Mouse (Mus musculus) frontal cortex, adult 2 months (tissue): Measurements from ENCODE around the gene Zkscan5. TPM values are rescaled to one million over a fixed set of nuclear protein-coding genes. Genes with fewer than 3 reads are reported as not detected.
A peak's percentile ranks its signal among the peaks of the same experiment; 100 is the strongest.
"Not testable (repeated sequence)": the region's sequence is repeated elsewhere in the genome, so short reads cannot be mapped to it uniquely, and the experiment has no call there.

Experiments
- DNase-seq, 2 experiments: peaks; one replicate each; pipeline ENCODE4 v3.0.0; 2022; ENCODE audit warnings: low spot score in 1 of 2; ENCODE audit errors: extremely low spot score in 1 of 2
- polyA plus RNA-seq: library from polyadenylated mRNA; depleted of rRNA; stranded (reverse); fragments of >200 nt; gene quantifications from 2 replicates; pipeline ENCODE4 v1.2.3, GENCODE M21; 2012; rRNA removed

Gene Zkscan5
- 9.5 and 9.7 TPM in 2 replicates for polyA plus RNA-seq

DNA sequence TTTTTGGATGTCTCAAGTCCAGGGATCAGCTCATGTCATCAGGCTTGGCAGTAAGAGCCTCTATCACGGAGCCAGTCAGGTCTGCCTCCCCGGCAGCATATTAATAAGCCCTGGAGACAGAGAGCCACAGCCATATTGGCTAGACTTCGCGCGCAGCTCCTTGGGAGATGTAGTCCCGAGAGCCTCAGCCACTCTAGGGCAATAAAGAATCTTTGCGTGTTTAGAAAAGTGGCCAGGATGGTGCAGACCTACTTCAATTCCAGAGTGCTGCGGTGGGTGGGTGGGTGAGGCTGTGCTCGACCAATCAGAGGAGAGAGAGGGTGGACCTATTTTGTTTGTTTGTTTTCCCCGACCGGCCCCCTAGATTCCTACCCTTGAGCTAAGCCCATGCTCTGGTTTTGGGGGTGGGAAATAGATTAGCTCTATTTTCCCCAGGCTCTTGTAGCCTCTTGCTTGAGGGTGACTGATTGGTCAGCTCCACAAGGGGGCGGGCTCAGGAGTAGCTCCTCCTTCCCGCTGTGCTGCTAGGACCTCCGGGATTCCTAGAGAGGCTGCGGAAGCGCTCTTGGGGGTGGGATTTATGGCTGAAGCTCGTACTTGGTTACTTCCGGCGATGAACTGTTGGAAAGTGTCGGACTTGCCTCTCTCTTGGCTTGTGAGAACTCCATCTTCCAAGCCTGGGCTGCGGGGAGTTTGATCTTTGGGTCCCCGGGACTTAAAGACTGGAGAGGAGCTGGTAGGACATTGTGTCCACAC is at the start of gene Zkscan5:
Gene Zkscan5, plus strand, starts transcription at position 627 of the 756 bp plus-strand sequence.
- peak; percentile 98 to 99 for DNase-seq

DNA sequence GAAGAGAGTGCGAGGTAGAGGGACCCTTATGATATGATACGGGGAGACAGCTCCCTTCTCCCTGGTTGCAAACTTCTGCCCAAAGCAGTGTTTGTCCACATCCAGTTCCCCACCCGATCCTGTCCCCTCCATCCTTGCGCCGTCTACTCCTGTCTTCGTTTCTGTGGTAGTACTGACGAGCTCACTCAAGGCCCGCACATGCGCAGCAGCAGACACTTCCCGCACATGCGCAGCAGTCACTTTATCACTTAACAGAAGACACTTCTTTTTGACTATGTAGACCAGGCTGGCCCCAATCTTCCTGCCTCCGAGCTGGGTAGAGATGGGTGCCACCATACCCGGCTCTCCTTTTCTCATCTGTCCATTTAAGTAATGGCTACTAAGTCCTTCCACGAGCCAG is 43.0 kb upstream of the Zkscan5 start:
- DNase-seq: no peak

DNA sequence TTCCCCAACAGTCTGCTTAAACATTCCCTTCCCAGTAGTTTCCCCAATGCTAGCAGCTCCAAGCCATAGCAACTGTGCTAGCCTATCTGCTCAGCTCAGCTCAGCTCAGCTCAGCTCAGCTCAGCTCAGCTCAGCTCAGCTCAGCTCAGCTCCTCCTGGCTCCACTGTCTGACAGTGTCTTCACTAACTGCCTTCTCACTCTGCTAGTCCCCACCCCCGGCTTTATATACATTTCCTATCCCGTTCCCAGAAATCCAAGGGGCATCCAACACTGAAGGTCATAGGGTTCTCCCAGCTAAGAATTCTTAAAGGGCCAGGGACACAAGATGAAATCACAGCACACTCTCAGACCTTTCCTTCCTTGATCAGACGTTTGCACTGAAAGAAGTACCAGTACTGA is 39.7 kb upstream of the Zkscan5 start:
- DNase-seq: peak in 1 of 2 experiments; percentile 36

DNA sequence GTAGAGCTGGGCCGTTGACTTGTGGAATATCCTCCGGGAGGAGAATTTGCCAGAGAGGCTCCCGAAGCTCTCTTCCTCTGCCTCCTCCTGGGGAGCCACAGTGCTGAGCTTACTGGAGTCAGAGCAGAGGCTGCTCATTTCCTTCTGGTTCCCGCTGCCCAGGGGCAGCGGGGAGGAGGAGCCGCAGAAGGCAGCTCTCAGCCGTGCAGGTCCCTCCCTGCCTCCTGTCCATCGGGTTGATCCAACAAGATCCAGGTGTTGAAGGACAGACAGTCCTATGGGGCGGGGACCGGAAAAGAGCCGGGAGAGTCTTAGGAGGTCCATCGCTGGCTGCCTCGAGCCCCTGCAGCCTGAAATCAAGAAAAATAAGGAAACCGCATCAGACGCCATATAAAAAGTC is 39.2 kb upstream of the Zkscan5 start:
- DNase-seq: no peak

DNA sequence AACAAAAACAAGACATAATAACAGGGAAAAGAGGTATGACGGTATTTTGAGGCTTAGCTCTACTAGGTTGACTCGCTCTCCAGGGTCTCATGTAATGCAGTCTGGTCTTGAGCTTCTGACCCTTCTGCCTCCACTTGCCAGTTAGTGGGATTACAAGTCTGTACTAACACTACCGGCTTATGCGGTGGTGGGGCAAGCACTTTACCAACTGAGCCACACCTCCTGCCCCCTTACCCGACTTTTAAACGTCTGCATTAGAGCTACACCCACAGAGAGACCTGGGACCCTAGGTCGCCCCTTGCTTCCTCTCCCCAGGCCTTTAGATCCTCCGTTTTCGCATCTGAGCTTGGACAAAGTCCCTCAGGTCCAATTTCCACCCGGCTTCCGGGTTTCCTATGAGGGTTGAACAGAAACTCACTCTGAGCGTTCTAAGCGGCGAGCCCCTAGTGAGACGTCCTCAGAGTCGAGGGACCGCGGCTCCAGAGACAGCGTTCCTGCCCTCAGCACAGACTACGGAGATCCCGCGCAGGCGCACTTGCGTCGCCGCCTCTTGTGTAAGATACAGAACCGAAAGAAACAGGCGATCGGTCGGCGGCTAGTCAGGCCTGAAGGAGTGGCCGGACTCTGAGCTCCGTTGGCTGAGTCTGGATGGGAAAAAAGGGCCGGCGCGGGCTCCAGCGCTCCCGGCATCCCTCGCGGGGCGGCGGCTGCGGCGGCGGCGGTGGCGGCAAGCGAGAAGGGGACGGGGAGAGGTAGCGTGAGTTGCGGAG is 37.6 kb upstream of the Zkscan5 start, which contains the start of the genes Ptcd1 and Cpsf4:
Gene Ptcd1, minus strand, starts transcription at position 573 of the 770 bp plus-strand sequence.
Gene Cpsf4, plus strand, starts transcription at position 678 of the 770 bp plus-strand sequence.
- DNase-seq: peak; percentile 98 to 100

DNA sequence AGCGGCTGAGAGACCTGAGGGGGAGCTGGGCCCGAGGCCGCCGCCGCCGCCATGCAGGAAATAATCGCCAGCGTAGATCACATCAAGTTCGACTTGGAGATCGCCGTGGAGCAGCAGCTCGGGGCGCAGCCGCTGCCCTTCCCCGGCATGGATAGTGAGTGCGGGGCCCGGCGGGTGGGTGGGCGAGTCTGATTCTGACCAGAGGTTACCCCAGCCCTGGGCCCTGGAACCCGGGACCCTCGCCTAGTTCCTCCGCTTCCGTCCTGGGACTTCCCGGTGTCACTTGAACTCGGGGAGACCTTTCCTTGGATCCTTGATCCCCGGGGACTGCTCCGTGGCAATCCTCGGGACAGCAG is 37.1 kb upstream of the Zkscan5 start:
- no peak for DNase-seq

DNA sequence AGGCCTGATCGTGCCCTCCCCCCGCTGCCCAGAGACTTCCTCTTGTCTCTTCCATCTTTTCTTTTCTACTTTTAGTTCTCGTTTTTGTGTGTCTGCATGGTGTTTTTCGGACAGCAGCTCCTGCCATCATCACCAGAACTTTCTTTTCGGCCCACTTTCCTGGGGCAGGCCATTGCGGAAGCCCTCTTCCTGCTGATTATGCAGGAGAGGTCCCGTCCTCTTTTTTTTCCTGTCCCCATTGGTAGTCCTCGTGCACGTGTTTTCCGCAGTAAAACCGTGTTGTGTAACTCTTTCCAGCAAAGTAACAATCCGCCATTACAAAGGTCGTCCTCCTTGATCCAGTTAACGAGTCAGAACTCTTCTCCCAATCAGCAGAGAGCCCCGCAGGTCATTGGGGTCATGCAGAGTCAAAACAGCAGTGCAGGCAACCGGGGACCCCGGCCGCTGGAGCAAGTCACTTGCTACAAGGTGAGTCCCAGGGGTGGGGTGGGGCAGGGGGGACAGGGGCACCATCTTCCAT is 25.8 kb upstream of the Zkscan5 start:
- DNase-seq: no peak

DNA sequence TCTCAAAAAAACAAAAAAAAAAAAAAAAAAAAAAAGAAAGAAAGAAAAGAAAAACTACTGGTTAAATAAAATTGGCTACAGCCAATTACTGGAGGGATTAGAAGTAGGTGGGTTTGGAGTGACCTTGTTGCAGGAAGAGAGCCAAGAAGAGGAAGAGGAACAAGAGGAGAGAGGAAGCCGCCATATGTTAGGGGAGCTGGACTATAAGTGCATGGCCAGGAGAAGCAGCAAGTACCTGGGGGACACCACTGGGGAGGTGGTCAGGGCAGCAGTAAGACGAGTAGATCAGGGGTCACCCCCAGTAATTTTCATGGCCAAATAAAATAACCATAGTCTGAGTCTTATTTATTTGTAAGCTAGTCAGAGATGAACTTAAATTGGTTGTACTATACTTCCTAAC is 19.1 kb upstream of the Zkscan5 start:
- no peak for DNase-seq

DNA sequence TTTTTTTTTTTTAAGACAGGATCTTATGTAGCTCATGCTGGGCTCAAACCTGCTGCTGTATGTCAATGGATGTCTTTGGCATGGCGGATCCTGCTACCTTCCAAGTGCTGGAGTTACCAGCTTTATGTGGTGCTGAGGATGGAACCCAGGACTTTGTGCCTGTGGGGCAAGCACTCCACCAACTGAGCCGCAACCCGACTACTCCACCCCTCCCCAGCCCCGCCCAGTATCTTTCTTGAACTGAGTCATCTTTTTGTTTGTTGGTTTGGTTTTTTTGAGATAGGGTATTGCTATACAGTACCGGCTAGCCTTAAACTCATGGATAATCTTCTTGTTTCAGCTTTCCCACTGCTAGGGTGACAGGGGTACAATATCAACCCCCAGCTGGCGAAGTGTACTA is 14.9 kb upstream of the Zkscan5 start:
- DNase-seq: no peak

DNA sequence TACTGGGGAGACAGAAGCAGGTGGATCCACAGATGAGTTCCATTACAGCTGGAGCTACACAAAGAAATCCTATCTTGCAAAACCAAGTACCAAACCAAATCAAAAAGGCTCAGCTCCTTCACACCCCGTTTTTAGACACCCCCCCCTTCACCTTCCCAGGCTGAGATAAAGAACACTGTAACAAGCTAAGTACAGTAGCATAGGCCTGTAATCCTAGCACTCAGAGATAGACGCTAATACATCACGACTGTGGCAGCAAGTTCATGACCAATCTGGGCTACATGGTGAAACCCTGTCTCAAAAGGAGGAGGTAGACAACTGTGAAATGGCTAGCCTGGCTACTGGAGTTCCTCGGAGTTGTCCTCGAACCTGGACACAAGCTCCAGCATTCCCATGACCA is 14.0 kb upstream of the Zkscan5 start:
- DNase-seq: no peak

DNA sequence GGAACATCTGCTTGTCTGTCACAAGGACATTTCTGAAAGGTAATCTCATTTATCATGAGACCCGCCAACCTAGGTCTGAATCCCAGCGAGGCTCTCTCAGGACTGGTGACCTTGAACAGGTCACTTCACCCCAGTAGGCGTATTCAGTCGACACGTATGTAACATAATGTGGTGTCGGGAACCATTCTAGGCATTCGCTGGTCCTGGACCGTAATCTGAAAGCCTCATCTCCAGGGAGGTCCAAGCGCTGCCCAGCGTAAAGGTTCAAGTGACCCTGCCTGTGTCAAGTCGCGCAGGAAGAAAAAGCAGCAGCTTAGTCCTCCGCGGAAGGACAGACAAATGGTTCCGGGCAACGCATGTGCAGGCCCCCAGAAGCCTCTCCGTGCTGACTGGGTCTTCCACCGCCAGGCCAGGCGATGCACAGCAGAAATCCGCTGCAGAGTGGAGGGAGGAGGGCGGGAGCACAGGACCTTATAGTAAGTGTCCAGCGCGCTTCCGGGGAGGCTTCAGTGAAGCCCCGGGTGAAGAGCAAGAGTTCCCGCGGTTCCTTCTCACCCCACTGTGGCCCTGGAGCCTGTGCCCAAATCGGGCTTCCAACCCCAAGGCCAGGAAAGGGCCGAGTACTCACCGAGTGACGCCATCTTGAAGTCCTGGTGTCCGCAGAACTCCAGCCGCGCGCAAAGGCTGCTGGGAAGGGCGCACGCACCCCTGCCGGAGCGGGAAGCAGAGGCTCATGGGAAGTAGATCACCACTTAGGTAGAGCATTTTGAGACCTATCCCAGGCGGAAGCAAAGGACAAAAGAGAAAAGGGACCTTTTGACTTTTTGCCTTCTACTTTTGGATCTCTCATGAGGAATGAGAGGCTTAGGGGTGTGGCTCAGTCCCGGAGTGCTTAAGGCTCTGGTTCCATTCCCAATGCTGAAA is 13.2 kb upstream of the Zkscan5 start:
- peak; percentile 87 to 96 for DNase-seq

DNA sequence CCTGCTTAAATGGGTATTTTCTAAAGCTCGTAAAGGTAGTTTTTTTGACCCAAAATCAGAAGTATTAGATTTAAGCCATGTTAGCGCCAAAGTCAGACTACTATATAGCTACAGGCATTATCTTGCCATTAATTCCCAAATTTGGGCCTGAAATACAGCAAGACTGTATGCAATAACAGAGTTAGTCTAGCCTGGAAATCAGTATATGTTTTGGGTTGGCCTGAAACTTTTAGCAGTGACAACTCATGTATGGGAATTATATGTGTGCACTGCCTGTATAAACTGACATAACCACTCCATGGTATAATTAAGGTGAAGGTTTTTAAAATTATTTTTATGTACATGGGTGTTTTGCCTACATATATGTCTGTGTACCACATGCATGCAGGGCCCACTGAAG is 12.4 kb upstream of the Zkscan5 start, which contains the start of gene Atp5j2:
Gene Atp5j2, minus strand, starts transcription at position 101 of the 400 bp plus-strand sequence.
- no peak for DNase-seq

DNA sequence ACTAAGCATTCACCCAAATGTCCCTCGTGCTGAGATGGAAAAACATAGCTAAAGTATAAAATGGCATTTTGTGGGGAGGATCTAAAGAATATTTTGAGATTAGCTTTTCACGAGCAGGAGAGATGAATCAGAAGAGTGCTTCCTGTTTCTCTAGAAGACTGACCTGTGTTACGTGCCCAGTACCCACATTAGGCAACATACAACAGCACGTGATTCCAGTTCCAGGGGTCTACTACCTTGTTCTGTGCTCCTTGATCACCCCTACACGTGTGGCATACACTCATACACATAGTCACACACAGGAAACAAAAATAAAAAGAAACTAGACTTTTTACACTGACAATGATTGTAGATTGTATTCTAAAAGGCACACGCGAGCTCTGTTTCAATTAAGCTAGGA is 4.0 kb upstream of the Zkscan5 start:
- DNase-seq: no peak

DNA sequence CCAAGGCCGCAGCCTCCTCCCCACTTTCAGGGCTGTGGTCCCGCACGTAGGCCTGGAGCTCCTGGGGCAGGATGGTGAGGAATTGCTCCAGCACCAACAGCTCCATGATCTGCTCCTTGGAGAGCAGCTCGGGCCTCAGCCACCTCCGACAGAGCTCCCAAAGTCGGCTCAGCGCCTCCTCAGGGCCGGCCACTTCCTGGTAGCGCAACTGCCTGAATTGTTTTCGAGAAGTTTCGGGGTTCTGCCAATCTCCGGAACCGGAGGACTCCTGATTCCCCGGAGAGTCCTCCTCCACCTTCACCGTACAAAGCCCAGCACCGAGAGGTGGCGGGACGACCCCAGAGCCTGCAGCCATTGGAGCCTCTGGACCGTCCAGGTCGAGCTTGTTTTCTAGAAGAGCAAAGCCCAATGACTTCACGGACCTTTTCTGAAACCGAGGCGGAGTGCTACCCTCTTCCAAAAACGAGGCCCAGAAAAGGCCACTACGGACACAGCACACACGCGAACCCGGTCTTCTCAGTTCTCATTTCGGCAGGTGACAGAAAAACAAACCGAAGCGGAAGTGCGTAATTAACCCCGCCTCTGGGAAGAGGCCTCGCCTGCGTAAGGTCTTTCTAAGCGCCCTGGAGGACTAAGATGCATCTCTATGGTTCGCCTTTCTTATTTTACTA is 2.9 kb upstream of the Zkscan5 start, which contains the start of gene Zkscan14:
Gene Zkscan14, minus strand, starts transcription at position 548 of the 671 bp plus-strand sequence.
- DNase-seq: peak; percentile 55 to 83

DNA sequence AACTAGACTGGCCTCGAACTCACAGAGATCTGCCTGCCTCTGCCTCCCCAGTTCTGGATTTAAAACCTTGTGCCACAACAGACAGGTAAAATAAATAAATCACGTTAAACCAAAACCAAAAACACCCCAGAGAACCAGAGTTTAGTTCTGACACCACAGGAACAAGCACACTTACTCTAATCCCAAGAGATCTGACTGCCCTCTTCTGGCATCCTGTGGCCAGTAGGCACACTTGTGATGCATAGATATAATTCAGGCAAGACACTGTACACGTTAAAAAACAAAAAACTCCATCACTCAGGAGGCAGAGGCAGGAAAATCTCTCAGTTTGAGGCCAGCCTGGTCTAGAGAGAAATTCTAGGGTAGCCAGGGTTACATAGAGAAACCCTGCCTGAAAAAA is 1.9 kb upstream of the Zkscan5 start:
- no peak for DNase-seq

DNA sequence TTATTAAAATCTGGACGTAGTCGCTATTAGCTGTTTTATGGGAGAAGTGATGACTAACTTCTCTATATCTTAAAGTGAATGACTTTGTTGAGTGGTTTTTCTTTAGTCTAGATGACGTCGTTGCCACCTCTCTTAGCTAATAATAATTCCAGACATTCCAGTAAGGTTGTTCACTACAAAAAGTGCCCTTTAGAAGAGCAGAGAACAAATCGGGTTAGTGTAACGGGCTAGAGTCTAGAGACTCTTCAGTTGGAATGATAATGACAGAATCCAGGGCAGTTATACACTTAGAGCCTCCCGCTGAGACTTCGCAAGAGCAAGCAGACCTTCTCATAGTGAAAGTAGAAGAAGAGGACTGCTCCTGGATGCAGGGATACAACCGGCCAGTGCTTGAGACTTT is 679 bp downstream of the Zkscan5 start:
- DNase-seq: no peak

DNA sequence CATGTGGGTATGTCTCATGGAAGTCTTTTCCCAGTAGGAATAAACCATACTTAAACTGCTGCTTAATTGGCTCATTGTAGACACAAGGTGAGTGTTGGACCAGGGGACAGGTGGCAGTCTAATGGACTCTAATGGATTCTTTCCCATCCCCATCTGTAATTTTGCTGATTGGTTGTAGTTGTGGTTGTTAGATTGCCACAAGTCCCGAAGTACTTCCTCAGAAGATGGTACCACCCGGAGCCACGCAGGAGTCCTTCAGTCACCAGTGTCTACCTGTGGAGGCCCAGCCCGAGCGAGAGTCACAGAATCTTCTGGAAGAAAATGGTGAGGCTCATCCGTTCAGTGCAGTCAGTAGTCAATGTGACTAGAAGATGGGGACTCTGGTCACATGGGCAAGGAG is 3.0 kb downstream of the Zkscan5 start:
- no peak for DNase-seq

DNA sequence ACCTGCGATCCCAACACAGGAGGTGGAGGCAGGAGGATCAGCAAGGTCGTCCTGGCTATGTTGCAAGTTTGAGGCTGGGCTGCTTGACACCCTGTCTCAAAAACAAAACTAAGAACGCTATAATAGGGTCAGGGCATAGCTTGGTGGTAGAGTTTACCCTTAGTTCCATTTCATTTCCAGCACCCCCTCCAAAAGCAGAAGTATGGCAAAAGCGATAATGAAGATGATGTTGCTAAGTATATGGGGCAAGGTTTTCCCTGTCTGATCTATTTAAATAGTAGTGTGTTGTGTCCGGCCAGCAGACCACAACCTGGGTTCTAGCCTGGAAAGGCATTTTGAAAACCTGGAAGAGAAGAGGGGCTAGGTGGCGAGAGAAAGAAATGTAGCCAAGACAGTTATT is 3.6 kb downstream of the Zkscan5 start:
- DNase-seq: no peak

DNA sequence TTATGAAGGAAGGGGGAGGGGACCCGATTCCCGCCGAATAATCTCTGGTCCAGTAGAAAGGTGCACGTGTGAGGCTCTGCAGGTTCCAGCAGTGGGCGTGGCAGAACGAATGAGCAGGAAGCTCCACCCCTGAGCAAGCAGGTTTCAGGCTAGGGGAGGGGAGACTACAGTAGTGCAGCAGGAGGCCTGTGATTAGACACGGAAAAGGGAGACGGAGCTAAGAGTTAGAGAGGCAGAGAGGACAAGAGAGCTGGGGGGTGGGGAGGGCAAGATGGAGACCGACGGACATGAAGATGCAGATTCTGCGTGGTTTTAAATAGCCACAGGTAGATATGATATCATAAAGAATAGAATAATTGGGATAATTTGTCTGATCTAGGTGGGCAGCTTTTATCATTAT is 4.0 kb downstream of the Zkscan5 start:
- not testable (repeated sequence) for DNase-seq

DNA sequence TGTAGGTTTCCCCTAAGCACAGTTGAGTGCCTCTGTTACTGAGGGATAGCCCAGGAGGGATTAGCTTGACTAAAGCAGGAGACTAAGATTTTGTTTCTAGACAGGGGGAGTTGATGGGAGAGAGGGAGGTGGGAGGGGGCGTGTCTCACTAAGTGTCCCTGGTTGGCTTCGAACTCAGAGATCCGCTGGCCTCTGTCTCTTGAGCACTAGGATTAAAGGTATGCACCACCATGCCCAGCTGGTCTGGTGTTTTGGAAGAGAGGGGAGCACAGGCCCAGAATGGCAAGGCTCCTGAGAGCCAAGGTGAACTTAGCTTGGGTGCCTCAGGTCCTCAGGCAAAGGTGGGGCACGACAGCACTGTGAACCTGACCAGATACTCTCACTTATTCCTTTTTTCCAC is 7.0 kb downstream of the Zkscan5 start:
- DNase-seq: no peak
